Mouse (Mus musculus) macrophage (primary cell): ENCODE measurements around the gene Mamdc2. TPM values are rescaled to one million over a fixed set of nuclear protein-coding genes. Genes with fewer than 3 reads are reported as not detected.

Experiments
- H3K27ac ChIP-seq: fragments of 350-480 bp; formaldehyde crosslinking; 2 replicates; pipeline ENCODE4 v1.9.0; 2021
- H3K36me3 ChIP-seq: fragments of 350-480 bp; formaldehyde crosslinking; 2 replicates; pipeline ENCODE4 v1.9.0; 2021; ENCODE audit errors: inconsistent target
- H3K4me3 ChIP-seq: fragments of 350-480 bp; formaldehyde crosslinking; 2 replicates; pipeline ENCODE4 v1.9.0; 2021; ENCODE audit errors: inconsistent target
- H3K79me2 ChIP-seq: fragments of 350-480 bp; formaldehyde crosslinking; 2 replicates; pipeline ENCODE4 v1.9.0; 2021; ENCODE audit errors: inconsistent target
- WGBS: methylation state at CpG from one replicate; pipeline ENCODE4 v1.1.7; 2026; ENCODE audit warnings: inconsistent platforms; ENCODE audit not compliant: missing documents; 5-methylcytosine and 5-hydroxymethylcytosine counted together
- polyA plus RNA-seq: library from polyadenylated mRNA; stranded (reverse); fragments of 250-400 nt; gene quantifications from 3 replicates; pipeline ENCODE4 v1.2.4, GENCODE M21; 2018; ENCODE audit warnings: inconsistent platforms

The Mamdc2 gene
- polyA plus RNA-seq, 1 experiment from 2014 or later: 1.6 TPM

GRCm38 (mm10) chr19:23309979-23310378 lies 138.3 kb downstream of the Mamdc2 start:
- Histone ChIP-seq H3K79me2 (no peaks in the 10 kb centered on the region), H3K27ac (no peak overlapping the region), H3K36me3 (no peaks in the 10 kb centered on the region), H3K4me3 (no peak overlapping the region)
- 97% methylated on average over 2 of the region's 2 CpGs for WGBS

DNA sequence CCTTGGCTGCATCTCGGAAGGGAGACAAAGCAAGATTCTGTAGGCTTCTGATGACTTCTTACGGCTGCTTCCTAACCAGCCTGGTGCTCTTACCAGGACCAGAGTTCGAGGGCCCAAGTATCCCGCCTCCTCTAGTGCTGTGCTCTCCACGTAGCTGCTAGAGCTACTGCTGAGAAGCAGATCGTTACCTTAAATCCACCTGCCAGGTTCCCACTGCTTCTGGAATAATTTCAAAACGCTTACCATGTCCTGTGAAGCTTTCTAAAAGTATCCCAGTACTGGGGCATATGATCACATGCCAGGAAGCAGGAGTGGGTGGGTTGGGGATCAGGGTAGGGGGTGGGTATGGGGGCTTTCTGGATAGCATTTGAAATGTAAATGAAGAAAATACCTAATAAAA lies 141.6 kb downstream of the Mamdc2 start:
- Histone ChIP-seq H3K79me2 (no peaks in the 10 kb centered on the region), H3K36me3 (no peaks in the 10 kb centered on the region), H3K4me3 (no peak overlapping the region), H3K27ac (no peak overlapping the region)
- 93% methylated on average over 7 of the region's 7 CpGs for WGBS

GRCm38 (mm10) chr19:23299987-23300386 lies 148.3 kb downstream of the Mamdc2 start:
- H3K36me3 ChIP-seq: no peaks in the 10 kb centered on the region
- WGBS: 95% methylated on average over 3 of the region's 3 CpGs
- no peak overlapping the region for H3K4me3 ChIP-seq
- no peak overlapping the region for H3K27ac ChIP-seq
- H3K79me2 ChIP-seq: no peaks in the 10 kb centered on the region

DNA sequence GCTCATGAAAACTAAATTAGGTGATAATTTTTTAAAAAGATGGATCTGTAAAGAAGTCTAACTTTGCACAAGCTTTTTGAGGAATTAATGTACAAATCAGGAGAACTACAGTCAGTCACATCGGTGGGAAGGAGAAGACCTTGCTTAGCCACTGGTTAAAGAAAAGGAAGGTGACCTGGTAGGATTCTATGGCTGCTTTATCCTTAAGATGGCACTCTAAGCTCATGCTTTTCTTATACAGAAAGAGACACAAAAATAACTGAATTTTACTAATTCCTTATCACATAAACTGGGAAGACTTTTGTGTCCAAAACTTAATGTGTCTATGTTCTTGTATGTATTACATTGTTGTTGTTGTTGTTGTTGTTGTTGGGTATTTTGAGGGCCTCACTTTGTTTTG lies 149.3 kb downstream of the Mamdc2 start:
- Histone ChIP-seq H3K36me3 (no peaks in the 10 kb centered on the region), H3K79me2 (no peaks in the 10 kb centered on the region), H3K27ac (no peak overlapping the region), H3K4me3 (no peak overlapping the region)
- 77% methylated on average over 1 of the region's 1 CpGs for WGBS

DNA sequence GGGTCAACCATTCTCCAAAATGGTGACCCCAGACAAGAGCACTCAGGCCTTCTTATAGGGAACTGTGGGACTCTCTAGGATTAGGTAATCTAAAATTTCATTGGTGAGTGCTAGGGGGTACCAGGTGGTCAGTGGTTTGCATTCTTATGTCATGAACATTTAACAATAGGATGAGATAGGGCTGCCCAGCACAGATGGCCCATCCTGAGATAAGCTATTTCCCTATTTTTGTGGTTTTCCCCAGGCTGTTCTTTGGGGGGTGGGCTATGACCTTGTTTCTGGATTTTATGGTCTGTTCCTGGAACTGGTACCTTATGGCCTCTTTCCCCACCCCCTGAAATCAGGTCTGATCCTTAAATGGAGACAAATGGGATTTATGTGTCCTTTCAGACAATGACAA lies 151.1 kb downstream of the Mamdc2 start:
- Histone ChIP-seq H3K4me3 (no peak overlapping the region), H3K79me2 (no peaks in the 10 kb centered on the region), H3K27ac (no peak overlapping the region), H3K36me3 (no peaks in the 10 kb centered on the region)

GRCm38 (mm10) chr19:23289251-23289650 lies 159.0 kb downstream of the Mamdc2 start:
- H3K36me3 ChIP-seq: no peaks in the 10 kb centered on the region
- H3K79me2 ChIP-seq: no peaks in the 10 kb centered on the region
- WGBS: 85% methylated on average over 1 of the region's 1 CpGs
- no peak overlapping the region for H3K4me3 ChIP-seq
- no peak overlapping the region for H3K27ac ChIP-seq

- H3K27ac ChIP-seq: no peak overlapping the region
- WGBS: 90% methylated on average over 8 of the region's 8 CpGs
- no peaks in the 10 kb centered on the region for H3K79me2 ChIP-seq
- H3K36me3 ChIP-seq: no peaks in the 10 kb centered on the region
- no peak overlapping the region for H3K4me3 ChIP-seq
Measured at GRCm38 (mm10) chr19:23281911-23282660, 166.2 kb downstream of the Mamdc2 start.

- no peaks in the 10 kb centered on the region for H3K36me3 ChIP-seq
- no peak overlapping the region for H3K27ac ChIP-seq
- WGBS: 51% methylated on average over 4 of the region's 4 CpGs
Measured at GRCm38 (mm10) chr19:23274054-23274724, 174.1 kb downstream of the Mamdc2 start.

DNA sequence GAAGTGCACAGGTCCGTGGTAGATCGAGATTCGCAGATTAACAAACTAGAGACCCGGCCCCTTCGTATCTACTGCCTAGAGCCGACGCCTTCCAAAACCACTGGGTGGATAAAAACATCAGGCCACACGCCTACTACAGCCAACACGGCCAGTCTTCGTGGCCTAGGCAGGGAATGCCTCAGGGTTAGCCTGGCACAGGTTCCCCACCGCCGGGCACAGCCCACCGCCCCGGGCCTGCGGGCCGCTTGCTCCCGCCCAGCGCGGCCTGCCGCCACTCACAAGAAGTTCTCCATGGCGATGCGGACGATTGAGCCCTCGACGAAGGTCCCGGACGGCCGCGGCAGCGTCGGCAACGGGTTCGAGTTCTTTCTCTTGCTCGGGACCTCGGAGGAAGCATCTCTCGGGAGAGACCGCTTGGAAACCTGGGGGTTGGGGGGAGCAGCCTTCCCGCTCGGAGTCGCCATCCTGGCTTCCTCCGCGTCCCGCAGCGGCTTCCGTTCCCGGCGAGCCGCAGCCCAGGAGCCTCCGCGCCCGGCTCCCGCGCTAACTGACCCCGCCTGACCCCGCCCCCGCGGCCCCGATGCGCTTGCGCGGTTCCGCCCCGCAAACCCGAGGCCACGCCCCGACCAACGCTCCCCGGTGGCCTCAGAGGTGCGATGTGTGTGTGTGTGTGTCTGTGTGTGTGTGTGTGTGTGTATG lies 174.7 kb downstream of the Mamdc2 start, which contains the start of gene Smc5:
Smc5 (minus strand) TSS at position 543 of the 699 bp plus-strand sequence.
- Histone ChIP-seq H3K27ac (0 out of 2 replicates have a peak within 1 kb of the TSS, but pooled peaks have one; percentile 13), H3K36me3 (peaks cover 3% of the 10 kb centered on the region; the same call in 1 of the 2 replicates), H3K79me2 (peaks cover 49% of the 10 kb centered on the region), H3K4me3 (peak within 1 kb of the TSS; percentile 72)
- under 1% methylated on average over 64 of the region's 69 CpGs for WGBS

More at GRCm38 (mm10) chr19:23274054-23274724, 174.1 kb downstream of the Mamdc2 start:
- no peak overlapping the region for H3K4me3 ChIP-seq
- peaks cover 42% of the 10 kb centered on the region for H3K79me2 ChIP-seq

DNA sequence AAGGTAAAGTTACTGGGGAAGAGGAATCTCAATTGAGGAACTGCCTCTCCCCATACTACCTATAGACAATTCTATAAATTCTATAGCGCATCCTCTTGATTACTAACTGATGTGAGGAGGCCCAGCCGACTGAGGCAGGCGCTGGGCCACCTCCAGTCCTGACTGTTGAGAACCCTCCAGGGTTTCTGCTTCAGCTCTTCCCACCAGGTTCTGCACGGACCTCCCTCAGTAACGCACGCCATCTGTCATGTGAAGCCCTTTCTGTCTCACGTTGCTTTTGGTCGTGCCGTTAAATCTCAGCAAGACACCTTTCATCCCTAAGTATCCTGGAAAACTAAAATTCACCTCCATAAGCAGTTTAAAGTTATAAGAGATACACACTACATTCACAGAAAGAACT lies 191.5 kb downstream of the Mamdc2 start:
- Histone ChIP-seq H3K79me2 (no peaks in the 10 kb centered on the region; the same call in 1 of the 2 replicates), H3K36me3 (peaks cover 39% of the 10 kb centered on the region), H3K4me3 (no peak overlapping the region), H3K27ac (no peak overlapping the region)
- WGBS: 96% methylated on average over 9 of the region's 9 CpGs

Other genes with a start within 250 kb of the Mamdc2 start
- gene Smc5, start 174.5 kb downstream of the Mamdc2 start, polyA plus RNA-seq: 17.2 to 23.6 TPM (median 17.6 TPM) in 3 replicates
- not detected in 3 replicates for gene 1700028P14Rik, start 204.4 kb upstream of the Mamdc2 start, polyA plus RNA-seq
- gene Ptar1, start 239.0 kb upstream of the Mamdc2 start, polyA plus RNA-seq: 1.2 to 3.2 TPM (median 1.4 TPM) in 3 replicates